Mouse (Mus musculus) heart, postnatal 0 days (tissue): ENCODE measurements around the gene Gm20390.

Source experiments
- CTCF ChIP-seq: IDR thresholded peaks from 2 replicates; pipeline ENCODE4 v1.5.1; 2016; ENCODE audit warnings: antibody characterized with exemption, control low read depth, low read depth
- EP300 ChIP-seq: IDR thresholded peaks from 2 replicates; pipeline ENCODE4 v1.6.1; 2016; ENCODE audit warnings: antibody characterized with exemption, low read depth

DNA sequence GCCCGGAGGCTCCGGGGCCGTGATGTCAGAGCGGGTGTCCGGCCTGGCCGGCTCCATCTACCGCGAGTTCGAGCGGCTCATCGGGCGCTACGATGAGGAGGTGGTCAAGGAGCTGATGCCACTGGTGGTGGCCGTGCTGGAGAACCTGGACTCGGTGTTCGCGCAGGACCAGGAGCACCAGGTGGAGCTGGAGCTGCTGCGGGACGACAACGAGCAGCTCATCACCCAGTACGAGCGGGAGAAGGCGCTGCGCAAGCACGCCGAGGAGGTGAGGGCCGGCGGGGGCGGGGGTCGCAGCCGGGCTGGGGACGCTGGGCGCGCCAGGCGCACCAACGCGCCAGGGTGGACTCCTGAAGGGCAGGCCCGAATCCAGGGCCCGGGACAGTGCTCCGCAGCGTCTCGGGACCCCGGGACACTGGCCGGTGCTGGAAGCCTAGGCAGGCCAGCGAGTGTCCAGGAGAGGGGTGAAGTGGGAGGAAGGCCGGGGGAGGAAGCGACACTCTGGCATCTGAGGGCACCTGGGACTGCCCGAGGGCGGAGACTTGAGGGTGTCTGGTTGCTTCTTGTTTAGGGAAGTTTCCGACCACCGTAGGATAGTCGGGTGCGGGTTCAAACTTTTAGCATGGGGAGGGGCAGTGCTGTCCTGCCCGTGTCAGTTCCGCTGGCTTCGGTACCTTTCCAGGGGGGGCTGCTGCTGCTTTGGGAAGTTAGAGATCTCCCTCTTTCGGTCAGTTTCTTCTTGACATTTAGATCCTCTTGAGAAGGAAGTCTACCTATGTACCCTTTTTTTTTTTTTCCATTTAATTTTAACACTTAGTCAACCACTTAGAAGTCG, 28.4 kb upstream of the Gm20390 start:
- TF ChIP-seq CTCF = peak; percentile 16; the same call in 1 of the 2 replicates
- TF ChIP-seq EP300 = no peak
